In the genomic region with DNA sequence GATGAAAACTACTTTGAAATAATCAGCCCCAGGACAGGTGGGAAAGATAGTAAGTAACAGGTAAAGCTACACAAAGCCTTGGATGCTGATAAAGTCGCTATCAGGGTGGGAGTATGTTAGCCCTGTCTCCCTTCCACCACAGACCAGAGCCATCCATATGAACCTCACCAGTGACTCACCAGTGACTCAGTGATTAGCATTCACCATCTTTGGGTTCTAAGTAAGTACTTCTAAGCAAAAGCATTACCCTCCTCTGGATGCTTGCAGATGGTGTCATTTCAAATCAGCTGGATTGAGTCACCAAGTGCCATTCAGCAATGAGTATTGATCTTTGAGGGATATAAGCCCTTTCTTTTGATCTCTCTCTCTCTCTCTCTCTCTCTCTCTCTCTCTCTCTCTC, we compare ENCODE assay signal across 20 mouse cellular contexts.
"Had no signal": no experiment of that assay in that cellular context is flagged by ENCODE, and none has a peak within 500 bp of the region (broad histone marks: within the 10 kb centered on the region; RNA-seq: fewer than 3 reads in every experiment).

No protein-coding gene starts in this region.

- ATAC-seq: liver, postnatal 0 days; lung, postnatal 0 days; midbrain, embryonic 16.5 days had no signal

- DNase-seq: liver, postnatal 0 days; lung, adult 2 months; lung, postnatal 14 days; lung, postnatal 36 days; midbrain, embryonic 14.5 days; right cerebral cortex, postnatal 14 days; thymus, adult 2 months; thymus, postnatal 25 days had no signal

- H3K27ac ChIP-seq: lung, embryonic 15.5 days; macrophage; midbrain, embryonic 10.5 days; midbrain, embryonic 12.5 days; neural tube, embryonic 13.5 days; neural tube, embryonic 15.5 days; stomach, embryonic 15.5 days; stomach, postnatal 0 days had no signal

- H3K36me3 ChIP-seq: lung, embryonic 15.5 days; midbrain, embryonic 10.5 days; midbrain, embryonic 12.5 days; neural tube, embryonic 13.5 days; neural tube, embryonic 15.5 days; stomach, embryonic 15.5 days had no signal

- H3K4me1 ChIP-seq: lung, embryonic 15.5 days; midbrain, embryonic 10.5 days; midbrain, embryonic 12.5 days; neural tube, embryonic 13.5 days; neural tube, embryonic 15.5 days; stomach, embryonic 15.5 days had no signal

- H3K27me3 ChIP-seq: lung, embryonic 15.5 days; megakaryocyte, embryonic 14.5 days; midbrain, embryonic 12.5 days; neural tube, embryonic 13.5 days; neural tube, embryonic 15.5 days; stomach, embryonic 15.5 days had no signal

- H3K9me3 ChIP-seq: lung, embryonic 15.5 days; megakaryocyte, embryonic 14.5 days; midbrain, embryonic 10.5 days; midbrain, embryonic 12.5 days; neural tube, embryonic 13.5 days; neural tube, embryonic 15.5 days; stomach, embryonic 15.5 days had no signal

- H3K4me3 ChIP-seq: lung, embryonic 15.5 days; megakaryocyte, embryonic 14.5 days; midbrain, embryonic 10.5 days; midbrain, embryonic 12.5 days; myocyte; neural tube, embryonic 13.5 days; neural tube, embryonic 15.5 days; stomach, embryonic 15.5 days had no signal

- H3K9ac ChIP-seq: liver, postnatal 0 days; lung, embryonic 15.5 days; midbrain, embryonic 12.5 days; neural tube, embryonic 13.5 days; neural tube, embryonic 15.5 days; stomach, embryonic 15.5 days had no signal

- H3K4me2 ChIP-seq: lung, embryonic 15.5 days; midbrain, embryonic 12.5 days; neural tube, embryonic 13.5 days; neural tube, embryonic 15.5 days; stomach, embryonic 15.5 days had no signal
